Mouse (Mus musculus) lung, adult 18-20 months (tissue): Measurements from ENCODE around the gene Rpl10a.
A peak's percentile ranks its signal among the peaks of the same experiment; 100 is the strongest.

Experiments used
- DNase-seq, 2 experiments: peaks; one replicate each; pipeline ENCODE4 v3.0.0; 2022; ENCODE audit warnings: mixed read lengths in 2 of 2

The Rpl10a gene

DNA sequence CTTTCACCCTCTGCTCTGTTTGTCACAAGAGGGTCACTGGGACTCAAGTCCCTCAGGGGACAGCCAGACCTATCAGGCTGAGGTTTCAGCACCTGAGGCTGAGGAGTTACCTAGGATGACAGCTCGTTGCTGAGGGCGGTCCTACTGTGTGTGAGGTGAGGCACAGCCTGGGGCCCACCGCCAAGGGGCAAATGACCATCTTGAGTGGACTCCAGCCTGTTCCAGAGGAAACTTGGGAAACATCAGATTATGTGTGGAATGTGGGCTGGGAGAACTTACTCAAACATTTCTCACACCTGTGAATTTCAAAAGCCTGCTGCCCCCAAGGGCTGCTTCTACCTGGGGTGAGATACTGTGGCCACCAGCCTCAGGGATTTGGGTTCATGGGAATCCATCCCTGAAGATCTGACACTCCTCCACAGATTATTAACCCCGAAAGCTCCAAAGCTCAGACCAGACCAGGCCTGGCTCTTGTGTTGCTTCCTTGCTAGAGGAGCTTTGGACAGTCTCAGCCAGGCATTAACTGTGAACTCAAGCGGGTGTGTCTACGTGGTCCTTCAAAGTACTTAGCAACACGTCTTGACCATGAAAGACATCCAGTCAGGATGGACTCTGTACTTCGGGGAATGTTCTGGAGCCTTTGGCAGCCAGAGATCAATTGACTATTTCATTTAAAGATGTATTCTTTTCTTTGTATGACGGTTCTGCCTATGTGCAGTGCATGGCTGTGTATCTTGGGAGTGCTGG is 32.4 kb downstream of the Rpl10a start:
- DNase-seq: peak; percentile 35 to 63

DNA sequence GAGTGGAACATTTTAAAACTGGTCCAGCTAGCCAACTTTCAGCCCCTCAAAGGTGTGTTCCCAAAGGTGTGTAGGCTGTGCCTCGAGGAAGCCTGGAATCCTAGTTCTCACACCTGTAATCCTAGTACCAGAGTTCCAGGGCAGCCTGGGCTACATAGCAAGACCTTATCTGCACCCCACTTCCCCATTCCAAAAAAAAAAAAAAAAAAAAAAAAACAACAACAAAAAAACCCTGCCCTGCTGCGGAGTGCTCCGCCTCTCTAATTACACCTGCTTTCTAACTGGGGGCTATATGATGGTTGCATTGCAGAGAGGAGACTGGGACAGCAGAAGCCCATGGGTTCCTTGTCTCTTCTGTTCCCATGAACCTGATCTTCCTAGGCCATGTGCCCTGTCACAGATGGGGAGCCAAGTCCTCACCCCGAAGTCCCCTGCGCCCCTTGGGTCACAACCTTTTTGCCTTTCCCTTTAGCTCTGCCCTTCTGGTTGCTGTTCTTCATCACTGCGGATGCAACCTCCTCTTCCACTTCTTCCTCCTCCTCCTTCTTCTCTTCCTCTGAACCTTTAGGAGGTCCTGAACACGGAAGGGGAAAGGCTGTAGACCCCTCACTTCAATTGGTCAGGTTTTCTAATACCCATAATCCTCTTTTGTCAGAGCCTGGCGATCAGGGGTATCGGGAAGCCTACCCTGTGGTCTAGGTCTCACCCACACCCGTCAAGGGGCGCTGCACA is 33.8 kb downstream of the Rpl10a start:
- DNase-seq: no peak

DNA sequence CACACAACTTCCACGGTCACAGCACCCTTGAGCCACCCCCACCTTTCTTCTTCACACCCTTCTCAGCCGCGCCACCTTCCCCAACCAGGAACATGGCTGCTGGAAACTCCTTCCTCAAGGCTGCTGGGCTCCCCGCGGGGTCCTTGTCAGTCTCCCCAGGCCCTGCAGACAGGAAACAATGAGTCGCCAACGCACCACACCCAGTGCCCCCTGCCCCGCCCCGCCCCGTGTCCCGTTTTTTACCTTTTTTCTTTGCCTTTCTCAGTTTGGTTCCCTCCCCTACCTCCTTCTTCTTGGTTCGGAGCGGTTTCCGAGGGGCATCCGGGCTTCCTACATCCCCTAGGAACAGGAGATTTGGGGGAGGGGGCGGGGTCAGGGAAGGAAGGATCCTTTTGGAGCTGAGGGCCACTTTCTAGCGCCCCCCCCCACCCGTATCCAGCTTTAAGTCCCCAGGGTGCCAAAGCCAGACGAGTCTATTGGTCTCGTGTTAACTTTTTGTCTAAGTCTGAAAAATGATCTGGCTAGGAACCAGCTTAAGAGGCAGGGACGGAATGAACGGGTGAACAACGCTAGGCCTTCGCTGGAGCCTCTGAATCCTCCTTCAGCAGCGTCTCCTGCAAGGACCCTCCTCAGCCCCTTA is 34.5 kb downstream of the Rpl10a start:
- DNase-seq: no peak

DNA sequence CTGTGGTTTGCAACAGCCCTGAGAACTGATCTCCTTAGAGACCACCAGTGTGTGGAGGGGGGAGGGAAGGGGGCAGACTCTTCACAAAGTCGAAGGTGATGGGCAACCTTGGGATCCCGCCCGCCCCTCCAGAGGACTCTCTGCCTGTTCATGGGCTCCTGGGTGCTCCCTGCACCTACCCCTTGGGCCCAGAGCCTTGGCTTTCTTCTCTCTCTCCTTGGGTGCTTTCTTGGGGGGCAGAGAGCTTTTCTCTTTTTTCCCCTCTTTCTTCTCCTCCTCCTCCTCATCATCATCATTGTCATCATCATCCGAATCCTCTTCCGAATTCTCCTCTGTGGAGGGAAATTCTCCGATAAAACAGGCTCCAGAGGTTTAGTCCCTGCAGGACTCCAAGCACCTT is 35.2 kb downstream of the Rpl10a start:
- no peak for DNase-seq

- no peak for DNase-seq
These were observed 36.9 kb downstream of the Rpl10a start, which contains the start of gene Tulp1 for GRCm38 (mm10) chr17:28365122-28365521. Gene Tulp1, minus strand, starts transcription at chr17:28365222.

- DNase-seq: peak; percentile 84 to 89
These were observed 40.2 kb downstream of the Rpl10a start for GRCm38 (mm10) chr17:28368449-28368848.

GRCm38 (mm10) chr17:28369056-28369455 is 40.8 kb downstream of the Rpl10a start:
- no peak for DNase-seq

DNA sequence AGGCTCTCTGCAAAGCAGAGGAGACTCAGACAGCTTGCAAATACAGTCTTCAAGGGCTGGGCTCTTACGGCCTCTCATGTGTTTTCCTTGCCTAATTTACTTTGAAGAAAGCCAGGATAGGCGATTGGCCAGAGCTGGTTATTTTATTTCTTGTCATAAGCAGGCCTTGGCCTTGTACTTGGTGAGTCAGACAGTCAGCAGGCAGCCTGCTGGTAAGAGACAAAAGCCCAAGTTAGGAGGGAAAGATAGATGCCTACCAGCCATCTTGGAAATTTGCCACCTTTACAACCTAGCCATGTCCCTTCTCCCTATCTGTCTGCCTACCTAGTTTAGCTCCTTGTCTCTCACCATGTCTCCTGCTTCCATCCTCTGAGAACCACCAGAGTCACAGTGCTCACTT is 43.0 kb downstream of the Rpl10a start:
- DNase-seq: no peak

DNA sequence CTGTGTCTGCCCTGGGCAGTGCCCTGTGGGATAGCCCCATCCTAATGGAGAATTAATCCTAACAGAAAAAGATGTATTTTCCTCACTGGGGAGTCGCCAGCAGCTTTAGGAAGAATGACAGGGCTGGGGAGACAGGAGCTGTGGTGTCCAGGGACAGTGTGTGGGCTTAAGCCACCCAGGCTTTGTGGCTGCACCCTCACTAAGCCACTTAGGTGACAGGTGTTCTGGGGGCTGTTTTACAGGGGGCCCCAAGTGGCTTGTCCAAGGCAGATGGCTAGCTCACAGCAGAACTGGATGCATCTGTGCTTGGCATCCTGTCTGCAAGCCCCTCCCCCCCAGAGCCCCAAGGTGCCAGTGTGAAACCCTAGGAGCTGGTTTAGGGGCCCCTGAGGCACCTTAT is 43.7 kb downstream of the Rpl10a start:
- no peak for DNase-seq

DNA sequence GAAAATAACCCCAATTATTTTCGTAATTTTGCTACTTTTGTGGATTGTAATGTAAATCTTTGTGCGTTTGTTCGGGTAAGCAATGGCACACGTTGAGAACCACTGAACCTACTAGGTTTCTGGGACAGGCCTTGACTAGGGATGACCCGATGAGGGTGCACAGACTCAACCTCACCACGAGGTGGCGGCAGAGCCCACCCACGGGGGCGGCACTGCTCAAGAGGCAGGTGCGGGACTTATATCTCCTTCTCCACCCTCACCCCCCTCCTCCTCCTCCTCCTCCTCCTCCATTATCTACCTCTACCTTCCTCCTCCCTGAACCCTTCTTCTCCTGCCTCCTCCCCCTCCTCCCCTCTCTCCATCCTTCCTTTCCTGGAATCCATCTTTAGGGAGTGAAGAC is 45.5 kb downstream of the Rpl10a start:
- peak in 1 of 2 experiments; percentile 51 for DNase-seq

- DNase-seq: no peak
These were observed 46.2 kb downstream of the Rpl10a start for GRCm38 (mm10) chr17:28374494-28374893.

DNA sequence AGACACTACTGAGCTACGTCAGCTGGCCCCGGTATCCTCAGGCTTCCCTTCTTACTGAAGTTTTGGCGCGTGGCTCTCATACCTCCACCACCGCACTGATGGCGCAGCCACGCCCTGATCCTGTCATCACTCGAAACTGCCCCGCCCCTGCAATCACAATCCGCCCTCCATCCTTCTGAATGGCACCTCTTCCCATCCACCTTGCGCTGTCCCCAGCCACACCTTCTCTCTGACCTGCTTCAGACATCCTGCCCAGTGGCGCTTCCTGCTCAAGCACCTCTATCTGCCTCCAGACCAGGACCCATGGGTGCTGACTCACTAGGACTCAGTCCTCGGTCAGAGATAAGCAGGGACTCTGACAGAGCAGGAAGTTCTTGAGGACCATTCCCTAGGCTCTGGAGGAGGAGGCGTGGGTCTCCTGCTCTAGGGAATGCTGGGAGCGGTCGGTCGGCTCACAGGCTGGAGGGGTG is 47.4 kb downstream of the Rpl10a start:
- DNase-seq: peak in 1 of 2 experiments; percentile 36

DNA sequence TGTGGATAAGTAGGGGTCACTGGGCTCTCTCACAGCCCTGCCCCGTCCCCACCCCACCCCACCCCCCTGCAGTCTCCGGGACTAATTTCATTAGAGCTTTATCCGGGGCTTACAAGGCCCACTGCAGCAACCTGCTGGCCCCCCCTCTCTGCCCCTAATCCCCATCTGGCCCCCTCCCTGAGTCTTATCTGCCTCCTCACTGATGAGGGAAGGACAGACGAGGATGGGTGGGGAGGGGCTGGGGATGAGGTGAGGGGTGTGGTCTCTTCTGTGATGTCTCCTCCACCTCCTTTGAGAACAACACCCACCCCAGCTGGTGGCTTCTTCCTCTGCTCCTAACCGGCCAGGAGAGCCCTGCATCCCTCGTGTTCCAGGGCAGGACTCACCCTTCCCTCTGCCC is 52.0 kb downstream of the Rpl10a start:
- no peak for DNase-seq
